Comparison of ENCODE assay signal across 7 mouse cellular contexts in genomic region chr17:24638840-24639239, GRCm38 (mm10). TPM values are rescaled to one million over a fixed set of nuclear protein-coding genes. Genes with fewer than 3 reads are reported as not detected.
DNase-seq lines count a peak whose midpoint lies in the region; ATAC-seq lines count a peak whose summit lies in the region.

No protein-coding gene starts in this region.

- no peaks in the 10 kb centered on the region for H3K27me3 ChIP-seq in embryonic facial prominence, embryonic 12.5 days
- H3K27me3 ChIP-seq in heart, embryonic 11.5 days (ENCODE audit: control insufficient read depth, insufficient read depth, low read length) = peaks cover 54% of the 10 kb centered on the region
- no peaks in the 10 kb centered on the region for H3K27me3 ChIP-seq in forebrain, embryonic 13.5 days

- peaks cover 21% of the 10 kb centered on the region; the same call in 1 of the 2 replicates for H3K36me3 ChIP-seq in embryonic facial prominence, embryonic 12.5 days
- H3K36me3 ChIP-seq in heart, embryonic 11.5 days (ENCODE audit: control insufficient read depth, insufficient read depth, low read length) = peaks cover 2% of the 10 kb centered on the region; the same call in 1 of the 2 replicates
- no peaks in the 10 kb centered on the region for H3K36me3 ChIP-seq in forebrain, embryonic 13.5 days (ENCODE audit: poor library complexity, severe bottlenecking)

- H3K9ac ChIP-seq in embryonic facial prominence, embryonic 12.5 days = no peak overlapping the region
- H3K9ac ChIP-seq in heart, embryonic 11.5 days (ENCODE audit: low read depth, low read length) = no peak overlapping the region
- no peak overlapping the region for H3K9ac ChIP-seq in forebrain, embryonic 13.5 days

- H3K4me1 ChIP-seq in embryonic facial prominence, embryonic 12.5 days = peaks cover 28% of the 10 kb centered on the region
- H3K4me1 ChIP-seq in heart, embryonic 11.5 days (ENCODE audit: control insufficient read depth, insufficient read depth, low read length) = peaks cover 24% of the 10 kb centered on the region
- H3K4me1 ChIP-seq in forebrain, embryonic 13.5 days = no peaks in the 10 kb centered on the region

- no peak overlapping the region for H3K4me3 ChIP-seq in embryonic facial prominence, embryonic 12.5 days
- H3K4me3 ChIP-seq in heart, embryonic 11.5 days (ENCODE audit: low read depth, low read length) = no peak overlapping the region
- H3K4me3 ChIP-seq in forebrain, embryonic 13.5 days = no peak overlapping the region

- 43% methylated on average over 9 of the region's 9 CpGs for WGBS in embryonic facial prominence, embryonic 12.5 days
- WGBS in heart, embryonic 11.5 days (ENCODE audit: insufficient replicate concordance) = 69% methylated on average over 9 of the region's 9 CpGs
- 81% methylated on average over 9 of the region's 9 CpGs for WGBS in forebrain, embryonic 13.5 days

- peak; percentile 56 for DNase-seq in kidney, adult 9 months
- DNase-seq in lung, postnatal 4 days = peak; percentile 77 to 92
- DNase-seq in cerebellum, postnatal 14 days = no peak
- DNase-seq in cerebellum, adult 9-11 months = no peak

- peak overlapping the region; percentile 23 for H3K4me2 ChIP-seq in embryonic facial prominence, embryonic 12.5 days (replicated peaks)
- no peak overlapping the region for H3K4me2 ChIP-seq in heart, embryonic 11.5 days
- no peak overlapping the region for H3K4me2 ChIP-seq in forebrain, embryonic 13.5 days

- H3K27ac ChIP-seq in embryonic facial prominence, embryonic 12.5 days = peak overlapping the region; percentile 98
- peak overlapping the region; percentile 54 for H3K27ac ChIP-seq in heart, embryonic 11.5 days (ENCODE audit: low read depth, low read length)
- no peak overlapping the region for H3K27ac ChIP-seq in forebrain, embryonic 13.5 days

- H3K9me3 ChIP-seq in embryonic facial prominence, embryonic 12.5 days = no peaks in the 10 kb centered on the region
- H3K9me3 ChIP-seq in heart, embryonic 11.5 days (replicated peaks; ENCODE audit: control insufficient read depth, low read length) = no peaks in the 10 kb centered on the region
- no peaks in the 10 kb centered on the region for H3K9me3 ChIP-seq in forebrain, embryonic 13.5 days (replicated peaks)

- ATAC-seq in embryonic facial prominence, embryonic 12.5 days (ENCODE audit: insufficient number of reproducible peaks, insufficient read depth, low FRiP score, low TSS enrichment) = no peak; the same call in 1 of the 2 replicates
- no peak for ATAC-seq in heart, embryonic 11.5 days (replicated peaks; ENCODE audit: insufficient number of reproducible peaks, low FRiP score, low TSS enrichment)
- no peak for ATAC-seq in forebrain, embryonic 13.5 days

RNA-seq across cellular contexts. Expression of gene Nthl1, which starts 6.4 kb away (rescaled TPM):
- polyA plus RNA-seq in embryonic facial prominence, embryonic 12.5 days (2016; fragmentation: Nextera tagmentation; extraction: Ambion mirVana) = 26.2 and 26.9 TPM in 2 replicates
- 9.1 and 9.8 TPM in 2 replicates for polyA plus RNA-seq in heart, embryonic 11.5 days (2014; fragmentation: Nextera tagmentation; extraction: Ambion mirVana)
- polyA plus RNA-seq in forebrain, embryonic 13.5 days (2015; fragmentation: Nextera tagmentation; extraction: Ambion mirVana) = 13.8 and 15.3 TPM in 2 replicates

RNA-seq across cellular contexts. Expression of gene Tsc2, which starts 6.4 kb away (rescaled TPM):
- 72.8 and 82.0 TPM in 2 replicates for polyA plus RNA-seq in embryonic facial prominence, embryonic 12.5 days (2016; fragmentation: Nextera tagmentation; extraction: Ambion mirVana)
- polyA plus RNA-seq in heart, embryonic 11.5 days (2014; fragmentation: Nextera tagmentation; extraction: Ambion mirVana) = 46.7 and 50.6 TPM in 2 replicates
- 60.5 and 75.1 TPM in 2 replicates for polyA plus RNA-seq in forebrain, embryonic 13.5 days (2015; fragmentation: Nextera tagmentation; extraction: Ambion mirVana)

RNA-seq across cellular contexts. Expression of gene Slc9a3r2, which starts 11.3 kb away (rescaled TPM):
- 59.6 and 60.6 TPM in 2 replicates for polyA plus RNA-seq in embryonic facial prominence, embryonic 12.5 days (2016; fragmentation: Nextera tagmentation; extraction: Ambion mirVana)
- 52.7 and 58.0 TPM in 2 replicates for polyA plus RNA-seq in heart, embryonic 11.5 days (2014; fragmentation: Nextera tagmentation; extraction: Ambion mirVana)
- 15.0 and 16.0 TPM in 2 replicates for polyA plus RNA-seq in forebrain, embryonic 13.5 days (2015; fragmentation: Nextera tagmentation; extraction: Ambion mirVana)

RNA-seq across cellular contexts. Expression of gene Npw, which starts 19.4 kb away (rescaled TPM):
- 0.35 and 0.76 TPM in 2 replicates for polyA plus RNA-seq in embryonic facial prominence, embryonic 12.5 days (2016; fragmentation: Nextera tagmentation; extraction: Ambion mirVana)
- polyA plus RNA-seq in heart, embryonic 11.5 days (2014; fragmentation: Nextera tagmentation; extraction: Ambion mirVana) = not detected in 2 replicates
- not detected in 2 replicates for polyA plus RNA-seq in forebrain, embryonic 13.5 days (2015; fragmentation: Nextera tagmentation; extraction: Ambion mirVana)

RNA-seq across cellular contexts. Expression of gene Zfp598, which starts 30.6 kb away (rescaled TPM):
- polyA plus RNA-seq in embryonic facial prominence, embryonic 12.5 days (2016; fragmentation: Nextera tagmentation; extraction: Ambion mirVana) = 23.5 and 25.4 TPM in 2 replicates
- 19.7 and 22.0 TPM in 2 replicates for polyA plus RNA-seq in heart, embryonic 11.5 days (2014; fragmentation: Nextera tagmentation; extraction: Ambion mirVana)
- 14.9 and 16.2 TPM in 2 replicates for polyA plus RNA-seq in forebrain, embryonic 13.5 days (2015; fragmentation: Nextera tagmentation; extraction: Ambion mirVana)

Comparison
In these comparisons a context has a peak if more than half of its experiments do, and no peak if none do; other contexts are left out.
1. DNase-seq: peak in kidney, adult 9 months (single experiment) and lung, postnatal 4 days (2 of 2); none in cerebellum, postnatal 14 days (0 of 2) and cerebellum, adult 9-11 months (single experiment).